Mouse (Mus musculus): ENCODE results near the gene Fam216b.

DNA sequence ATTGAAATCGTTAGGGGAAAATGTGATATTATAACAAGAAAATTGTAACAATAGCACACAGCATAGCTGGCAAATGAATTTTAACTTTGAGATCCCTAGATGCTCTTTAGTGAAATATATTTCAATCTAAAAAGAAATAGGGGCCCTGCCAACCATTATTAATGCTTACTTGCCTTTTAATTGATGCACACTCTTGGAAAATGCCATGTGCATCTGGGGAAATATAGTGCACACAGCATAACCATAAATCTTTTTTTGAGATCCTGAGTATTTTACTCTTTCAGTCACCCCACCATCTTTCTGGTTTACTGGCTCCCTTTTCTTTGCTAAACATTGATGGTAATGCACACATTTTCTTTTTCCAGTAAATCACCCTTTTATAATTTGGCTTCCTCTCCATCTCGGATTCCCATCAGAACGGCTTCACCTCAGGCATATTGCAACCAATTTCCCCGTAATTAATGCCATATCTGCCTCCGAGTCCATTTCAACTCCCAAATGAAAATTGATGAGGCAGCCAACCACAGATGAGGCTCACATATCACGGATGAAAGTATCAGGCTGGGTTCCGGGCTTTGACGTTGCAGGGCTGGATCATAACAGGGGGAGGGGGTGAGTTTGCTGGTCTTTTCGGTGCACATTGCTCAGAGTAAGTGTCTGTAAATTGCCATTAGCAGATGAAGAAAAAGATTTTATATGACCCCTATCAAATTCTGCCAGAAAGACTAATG lies 28.8 kb downstream of the Fam216b start:
- no peak for TF ChIP-seq GATA1 (IDR thresholded peaks at IDR 0.05; ENCODE audit: borderline replicate concordance, low read length)
- no peak for TF ChIP-seq FLI1 (IDR thresholded peaks at IDR 0.05; ENCODE audit: low read length)
